Mouse (Mus musculus): ENCODE results near the gene Fbxl13.

- TF ChIP-seq CTCF (IDR thresholded peaks at IDR 0.05; ENCODE audit: insufficient read depth, low read length) (no peak), POLR2A (IDR thresholded peaks at IDR 0.05; ENCODE audit: borderline replicate concordance, extremely low read depth, low read depth, low read length) (no peak)
Measured at GRCm38 (mm10) chr5:21483275-21483674, 162.2 kb downstream of the Fbxl13 start.
